Mouse (Mus musculus) intestine, postnatal 0 days (tissue): ENCODE measurements around the gene Tinf2. TPM values are rescaled to one million over a fixed set of nuclear protein-coding genes. Genes with fewer than 3 reads are reported as not detected.

Experiments
- ATAC-seq: fragments of 200-750 bp; cut with Nextera tagmentation; 2 replicates; pipeline ENCODE4 v1.8.0; 2017; ENCODE audit warnings: mild to moderate bottlenecking, moderate TSS enrichment, moderate library complexity
- H3K27ac ChIP-seq: fragments of 300-500 bp; sonication (generic); 2 replicates; pipeline ENCODE4 v1.5.1; 2014; ENCODE audit warnings: mild to moderate bottlenecking, low read depth, low read length, moderate library complexity
- H3K27me3 ChIP-seq: fragments of 300-500 bp; sonication (generic); replicated peaks from 2 replicates; pipeline ENCODE4 v1.6.1; 2014; ENCODE audit warnings: low read length, mixed read lengths; ENCODE audit not compliant: control insufficient read depth, insufficient read depth
- H3K36me3 ChIP-seq: fragments of 300-500 bp; sonication (generic); 2 replicates; pipeline ENCODE4 v1.6.1; 2014; ENCODE audit warnings: mild to moderate bottlenecking, moderate library complexity; ENCODE audit not compliant: control insufficient read depth, insufficient read depth
- H3K4me1 ChIP-seq: fragments of 300-500 bp; sonication (generic); replicated peaks from 2 replicates; pipeline ENCODE4 v1.6.1; 2014; ENCODE audit warnings: antibody characterized with exemption, low read length, mixed read lengths; ENCODE audit not compliant: control insufficient read depth, insufficient read depth
- H3K4me2 ChIP-seq: fragments of 300-500 bp; sonication (generic); replicated peaks from 2 replicates; pipeline ENCODE4 v1.6.1; 2014; ENCODE audit warnings: low read depth, mild to moderate bottlenecking, moderate library complexity
- H3K4me3 ChIP-seq: fragments of 300-500 bp; sonication (generic); 2 replicates; pipeline ENCODE4 v1.5.1; 2014; ENCODE audit warnings: low read depth, low read length
- H3K9ac ChIP-seq: fragments of 300-500 bp; sonication (generic); 2 replicates; pipeline ENCODE4 v1.6.1; 2014; ENCODE audit warnings: mild to moderate bottlenecking, low read depth, low read length
- H3K9me3 ChIP-seq: fragments of 300-500 bp; sonication (generic); 2 replicates; pipeline ENCODE4 v1.6.1; 2016; ENCODE audit warnings: mixed run types; ENCODE audit not compliant: control insufficient read depth
- CTCF ChIP-seq: sonication (generic); IDR thresholded peaks from 2 replicates; pipeline ENCODE4 v1.5.1; 2016; ENCODE audit warnings: low read depth, mild to moderate bottlenecking, control low read depth, antibody characterized with exemption, moderate library complexity
- WGBS: fragments of 180-500 bp; shearing (Covaris S2); extraction: QIAGEN DNeasy Blood & Tissue Kit; methylation state at CpG from one replicate; pipeline ENCODE4 v1.1.7; 2014; 5-methylcytosine and 5-hydroxymethylcytosine counted together
- polyA plus RNA-seq: library from polyadenylated mRNA; unstranded; fragments of >200 nt; fragmentation: Nextera tagmentation; extraction: Ambion mirVana; gene quantifications from 2 replicates; pipeline ENCODE4 v1.2.1, GENCODE M21; 2015

The Tinf2 gene
- polyA plus RNA-seq, 1 experiment from 2014 or later = 21.9 TPM

GRCm38 (mm10) chr14:55682118-55682493 lies 486 bp upstream of the Tinf2 start:
- Histone ChIP-seq H3K27ac (no peak overlapping the region), H3K4me2 (peak overlapping the region; percentile 81), H3K36me3 (peaks cover 25% of the 10 kb centered on the region), H3K4me3 (peak overlapping the region; percentile 66), H3K9me3 (no peaks in the 10 kb centered on the region), H3K27me3 (no peaks in the 10 kb centered on the region), H3K9ac (no peak overlapping the region), H3K4me1 (no peaks in the 10 kb centered on the region)
- no peak for TF ChIP-seq CTCF
- ATAC-seq = peak; percentile 2; the same call in 1 of the 2 replicates
- 8% methylated on average over 3 of the region's 3 CpGs for WGBS

GRCm38 (mm10) chr14:55677615-55678014 lies 4.0 kb downstream of the Tinf2 start:
- no peak overlapping the region for H3K4me3 ChIP-seq
- no peaks in the 10 kb centered on the region for H3K9me3 ChIP-seq
- no peak for TF ChIP-seq CTCF
- no peak overlapping the region for H3K4me2 ChIP-seq
- H3K27ac ChIP-seq = no peak overlapping the region; the same call in 1 of the 2 replicates
- no peaks in the 10 kb centered on the region for H3K27me3 ChIP-seq
- H3K9ac ChIP-seq = no peak overlapping the region
- H3K36me3 ChIP-seq = peaks cover 48% of the 10 kb centered on the region
- H3K4me1 ChIP-seq = no peaks in the 10 kb centered on the region
- ATAC-seq = no peak
- 90% methylated on average over 4 of the region's 4 CpGs for WGBS

- H3K4me1 ChIP-seq = no peaks in the 10 kb centered on the region
- ATAC-seq = no peak
- no peaks in the 10 kb centered on the region for H3K27me3 ChIP-seq
- 69% methylated on average over 7 of the region's 7 CpGs for WGBS
- H3K27ac ChIP-seq = peak overlapping the region; percentile 17; the same call in 1 of the 2 replicates
- no peak overlapping the region for H3K9ac ChIP-seq
- peak overlapping the region; percentile 64 for H3K4me3 ChIP-seq
- TF ChIP-seq CTCF = no peak
- H3K9me3 ChIP-seq = no peaks in the 10 kb centered on the region
- H3K4me2 ChIP-seq = peak overlapping the region; percentile 84
- H3K36me3 ChIP-seq = peaks cover 27% of the 10 kb centered on the region; the same call in 1 of the 2 replicates
Measured at GRCm38 (mm10) chr14:55672741-55673060, 8.9 kb downstream of the Tinf2 start.

GRCm38 (mm10) chr14:55671833-55672740 lies 9.5 kb downstream of the Tinf2 start, which contains the start of the genes Gmpr2 and Nedd8:
Gmpr2 (plus strand) TSS chr14:55671941.
Nedd8 (minus strand) TSS chr14:55672124.
- ATAC-seq = peak; percentile 97
- peak within 1 kb of the TSS; percentile 57; the same call in 1 of the 2 replicates for H3K27ac ChIP-seq

GRCm38 (mm10) chr14:55671486-55671832 lies 10.2 kb downstream of the Tinf2 start:
- Histone ChIP-seq H3K4me2 (peak overlapping the region; percentile 84), H3K4me1 (no peaks in the 10 kb centered on the region), H3K27me3 (no peaks in the 10 kb centered on the region), H3K27ac (0 out of 2 replicates have a peak overlapping the region, but pooled peaks have one; percentile 28), H3K36me3 (peaks cover 20% of the 10 kb centered on the region), H3K9ac (peak overlapping the region; percentile 63), H3K4me3 (peak overlapping the region; percentile 64), H3K9me3 (no peaks in the 10 kb centered on the region)
- WGBS = 0% methylated on average over 12 of the region's 12 CpGs
- peak; percentile 5 for ATAC-seq
- no peak for TF ChIP-seq CTCF

More at GRCm38 (mm10) chr14:55671833-55672740, 9.5 kb downstream of the Tinf2 start, which contains the start of the genes Gmpr2 and Nedd8:
- no peaks in the 10 kb centered on the region for H3K9me3 ChIP-seq
- peak; percentile 29; the same call in 1 of the 2 replicates for TF ChIP-seq CTCF
- H3K4me1 ChIP-seq = no peaks in the 10 kb centered on the region
- 1% methylated on average over 38 of the region's 38 CpGs for WGBS
- H3K4me3 ChIP-seq = peak within 1 kb of the TSS; percentile 64
- H3K36me3 ChIP-seq = peaks cover 23% of the 10 kb centered on the region; the same call in 1 of the 2 replicates
- peak within 1 kb of the TSS; percentile 84 for H3K4me2 ChIP-seq
- peak within 1 kb of the TSS; percentile 63 for H3K9ac ChIP-seq
- H3K27me3 ChIP-seq = no peaks in the 10 kb centered on the region

GRCm38 (mm10) chr14:55660636-55661035 lies 21.0 kb downstream of the Tinf2 start:
- Histone ChIP-seq H3K4me1 (0 out of 2 replicates have a peak, but pooled peaks cover 4% of the 10 kb centered on the region), H3K4me2 (peak overlapping the region; percentile 75), H3K27ac (no peak overlapping the region), H3K4me3 (peak overlapping the region; percentile 71), H3K9ac (no peak overlapping the region), H3K9me3 (no peaks in the 10 kb centered on the region), H3K27me3 (no peaks in the 10 kb centered on the region), H3K36me3 (peaks cover 12% of the 10 kb centered on the region)
- TF ChIP-seq CTCF = no peak
- WGBS = 46% methylated on average over 2 of the region's 2 CpGs
- ATAC-seq = no peak
